ENCODE assay signal across 26 mouse cellular contexts in genomic region chr6:4703908-4704307, GRCm38 (mm10). TPM values are rescaled to one million over a fixed set of nuclear protein-coding genes. Genes with fewer than 3 reads are reported as not detected.
A peak's percentile ranks its signal among the peaks of the same experiment; 100 is the strongest.
DNase-seq lines count a peak whose midpoint lies in the region; ATAC-seq and TF ChIP-seq lines count a peak whose summit lies in the region.
"Had no signal": no experiment of that assay in that cellular context is flagged by ENCODE, and none has a peak within 500 bp of the region (broad histone marks: within the 10 kb centered on the region; RNA-seq: fewer than 3 reads in every experiment).

No protein-coding gene starts in this region.

- 0 out of 2 replicates have a peak overlapping the region, but pooled peaks have one; percentile 12 for H3K27ac ChIP-seq in heart, embryonic 12.5 days (ENCODE audit: poor library complexity, severe bottlenecking)
- H3K27ac ChIP-seq in lung, embryonic 14.5 days (ENCODE audit: low read depth) = peak overlapping the region; percentile 10; the same call in 1 of the 2 replicates
- H3K27ac ChIP-seq in lung, embryonic 16.5 days (ENCODE audit: low read length) = no peak overlapping the region
- H3K27ac ChIP-seq: embryonic facial prominence, embryonic 12.5 days; embryonic facial prominence, embryonic 15.5 days; forebrain, embryonic 10.5 days; forebrain, embryonic 12.5 days had no signal

- no peak overlapping the region for H3K9ac ChIP-seq in heart, embryonic 12.5 days
- H3K9ac ChIP-seq in lung, embryonic 14.5 days = no peak overlapping the region
- no peak overlapping the region for H3K9ac ChIP-seq in lung, embryonic 16.5 days (ENCODE audit: low read length)
- H3K9ac ChIP-seq: embryonic facial prominence, embryonic 12.5 days; embryonic facial prominence, embryonic 15.5 days; forebrain, embryonic 12.5 days had no signal

- no peak for TF ChIP-seq CTCF in lung, embryonic 14.5 days (IDR thresholded peaks at IDR 0.05; ENCODE audit: low read depth)

- no peak overlapping the region for H3ac ChIP-seq in myocyte (ENCODE audit: control insufficient read depth, insufficient read length)

- no peak for ATAC-seq in heart, embryonic 12.5 days (ENCODE audit: insufficient number of reproducible peaks, low FRiP score)
- peak; percentile 91 for ATAC-seq in lung, embryonic 14.5 days (ENCODE audit: insufficient read depth)
- peak; percentile 79 for ATAC-seq in lung, embryonic 16.5 days (ENCODE audit: low read depth)
- no peak for ATAC-seq in granulocyte monocyte progenitor cell, adult 5-6 weeks (replicated peaks; ENCODE audit: poor library complexity, severe bottlenecking)
- ATAC-seq: forebrain, embryonic 14.5 days; forebrain, embryonic 16.5 days had no signal

- DNase-seq in heart, postnatal 4 days = no peak
- peak; percentile 81 for DNase-seq in lung, embryonic 14.5 days
- no peak for DNase-seq in lung, postnatal 10 days
- no peak for DNase-seq in lung, postnatal 25 days (ENCODE audit: low spot score)
- DNase-seq: adrenal gland, adult 2 months; adrenal gland, postnatal 10 days; adrenal gland, postnatal 25 days; cerebellum, adult 11 months; cerebellum, adult 18-20 months; cerebellum, adult 8-10 months; cerebellum, adult 9-11 months; cerebellum, postnatal 14 days; cerebellum, postnatal 36 days; embryo, embryonic 11 days had no signal

- TF ChIP-seq POLR2A in myocyte (IDR thresholded peaks at IDR 0.05; ENCODE audit: insufficient read length, low read depth) = no peak

- H3K79me2 ChIP-seq in myocyte (ENCODE audit: control insufficient read depth, insufficient read depth) = no peaks in the 10 kb centered on the region

- H3K27me3 ChIP-seq in heart, embryonic 12.5 days (replicated peaks) = no peaks in the 10 kb centered on the region
- no peaks in the 10 kb centered on the region for H3K27me3 ChIP-seq in lung, embryonic 14.5 days (ENCODE audit: insufficient read depth, low read length)
- no peaks in the 10 kb centered on the region for H3K27me3 ChIP-seq in lung, embryonic 16.5 days (ENCODE audit: control insufficient read depth, insufficient read depth, low read depth, low read length)
- H3K27me3 ChIP-seq in myocyte (ENCODE audit: control insufficient read depth, insufficient read depth, insufficient read length) = no peaks in the 10 kb centered on the region
- H3K27me3 ChIP-seq: embryonic facial prominence, embryonic 12.5 days; embryonic facial prominence, embryonic 15.5 days; forebrain, embryonic 12.5 days had no signal

- H3K36me3 ChIP-seq in heart, embryonic 12.5 days = peaks cover 15% of the 10 kb centered on the region
- H3K36me3 ChIP-seq in lung, embryonic 14.5 days (ENCODE audit: insufficient read depth) = no peaks in the 10 kb centered on the region
- H3K36me3 ChIP-seq in lung, embryonic 16.5 days (ENCODE audit: control insufficient read depth, insufficient read depth, low read length) = peaks cover 3% of the 10 kb centered on the region; the same call in 1 of the 2 replicates
- no peaks in the 10 kb centered on the region for H3K36me3 ChIP-seq in myocyte (ENCODE audit: control insufficient read depth, insufficient read depth)

- H3K9me3 ChIP-seq in heart, embryonic 12.5 days (replicated peaks) = no peaks in the 10 kb centered on the region
- H3K9me3 ChIP-seq in lung, embryonic 14.5 days (ENCODE audit: low read depth, low read length) = no peaks in the 10 kb centered on the region
- no peaks in the 10 kb centered on the region for H3K9me3 ChIP-seq in lung, embryonic 16.5 days (ENCODE audit: control insufficient read depth, low read length)
- H3K9me3 ChIP-seq: embryonic facial prominence, embryonic 12.5 days; embryonic facial prominence, embryonic 15.5 days; forebrain, embryonic 10.5 days; forebrain, embryonic 12.5 days had no signal

- no peak overlapping the region for H3K4me2 ChIP-seq in heart, embryonic 12.5 days
- no peak overlapping the region for H3K4me2 ChIP-seq in lung, embryonic 14.5 days
- no peak overlapping the region for H3K4me2 ChIP-seq in lung, embryonic 16.5 days (ENCODE audit: low read depth, low read length)
- peak overlapping the region; percentile 1 for H3K4me2 ChIP-seq in myocyte (ENCODE audit: low read depth)
- H3K4me2 ChIP-seq: embryonic facial prominence, embryonic 12.5 days; embryonic facial prominence, embryonic 15.5 days; forebrain, embryonic 12.5 days had no signal

- H3K4me3 ChIP-seq in heart, embryonic 12.5 days = no peak overlapping the region
- no peak overlapping the region for H3K4me3 ChIP-seq in lung, embryonic 14.5 days (ENCODE audit: low read depth, low read length)
- no peak overlapping the region for H3K4me3 ChIP-seq in lung, embryonic 16.5 days (ENCODE audit: low read length)
- no peak overlapping the region for H3K4me3 ChIP-seq in myocyte
- H3K4me3 ChIP-seq: embryonic facial prominence, embryonic 12.5 days; embryonic facial prominence, embryonic 15.5 days; erythroblast, embryonic 14.5 days; forebrain, embryonic 10.5 days; forebrain, embryonic 12.5 days had no signal

- WGBS in heart, embryonic 12.5 days = 62% methylated on average over 7 of the region's 7 CpGs
- 34% methylated on average over 7 of the region's 7 CpGs for WGBS in lung, embryonic 14.5 days
- WGBS in lung, embryonic 16.5 days = 42% methylated on average over 7 of the region's 7 CpGs

- peaks cover 32% of the 10 kb centered on the region for H3K4me1 ChIP-seq in heart, embryonic 12.5 days (replicated peaks)
- no peaks in the 10 kb centered on the region for H3K4me1 ChIP-seq in lung, embryonic 14.5 days (ENCODE audit: insufficient read depth)
- H3K4me1 ChIP-seq in lung, embryonic 16.5 days (replicated peaks; ENCODE audit: control insufficient read depth, insufficient read depth, low read length) = peaks cover 2% of the 10 kb centered on the region; the same call in 1 of the 2 replicates
- H3K4me1 ChIP-seq: embryonic facial prominence, embryonic 12.5 days; embryonic facial prominence, embryonic 15.5 days; forebrain, embryonic 10.5 days; forebrain, embryonic 12.5 days had no signal

TF ChIP-seq in myocyte, 11 proteins besides CTCF, POLR2A, EP300 and RAD21:
- TF ChIP-seq MYOG (IDR thresholded peaks at IDR 0.05; ENCODE audit: control insufficient read depth in 1 of 3, insufficient read depth in 1 of 3, insufficient read length in 2 of 3, low read depth in 2 of 3) = no peak
- TF ChIP-seq MAX (IDR thresholded peaks at IDR 0.05; ENCODE audit: low read depth) = no peak
- no peak for TF ChIP-seq E2F4 (IDR thresholded peaks at IDR 0.05; ENCODE audit: insufficient read depth)
- no peak for TF ChIP-seq USF1 (IDR thresholded peaks at IDR 0.05; ENCODE audit: low read depth)
- TF ChIP-seq CEBPB (IDR thresholded peaks at IDR 0.05; ENCODE audit: insufficient read depth, poor library complexity, severe bottlenecking) = no peak
- no peak for TF ChIP-seq MYOD1 (IDR thresholded peaks at IDR 0.05; ENCODE audit: control insufficient read depth in 1 of 3, insufficient read length in 2 of 3, low read depth in 2 of 3)
- no peak for TF ChIP-seq REST (IDR thresholded peaks at IDR 0.05; ENCODE audit: insufficient read depth, insufficient read length)
- no peak for TF ChIP-seq SRF (IDR thresholded peaks at IDR 0.05; ENCODE audit: control insufficient read depth, insufficient read length, low read depth)
- no peak for TF ChIP-seq POLR2AphosphoS2 (IDR thresholded peaks at IDR 0.05; ENCODE audit: insufficient read length, low read depth)
- TF ChIP-seq TCF3 (IDR thresholded peaks at IDR 0.05; ENCODE audit: insufficient read length, low read depth) = no peak
- no peak for TF ChIP-seq TCF12 (IDR thresholded peaks at IDR 0.05; ENCODE audit: insufficient read depth, poor library complexity, severe bottlenecking)

RNA-seq across cellular contexts. Expression of gene Sgce, which starts 43.1 kb away (rescaled TPM):
- 60.6 and 62.2 TPM in 2 replicates for polyA plus RNA-seq in heart, embryonic 12.5 days (2016; fragmentation: Nextera tagmentation; extraction: Ambion mirVana)
- 10 to 100 TPM; 45.5 to 48.0 TPM for total RNA-seq in heart, postnatal 4 days (2021)
- polyA plus RNA-seq in lung, embryonic 14.5 days (2014; fragmentation: Nextera tagmentation; extraction: Ambion mirVana) = 49.9 and 52.7 TPM in 2 replicates
- 75.6 and 78.0 TPM in 2 replicates for polyA plus RNA-seq in lung, embryonic 16.5 days (2015; fragmentation: Nextera tagmentation; extraction: Ambion mirVana)
- polyA plus RNA-seq in myocyte (2012; fragmentation: generic; extraction: Trizol) = 16.8 TPM
- total RNA-seq in granulocyte monocyte progenitor cell, adult 5-6 weeks (2014; fragmentation: Nextera tagmentation) = not detected in 2 replicates
- 1.0 and 2.3 TPM in 2 replicates for total RNA-seq in granulocyte monocyte progenitor cell, adult 5-6 weeks (2017)
- total RNA-seq: MEL had no signal
- polyA plus RNA-seq: erythroblast, embryonic 14.5 days had no signal

RNA-seq across cellular contexts. Expression of gene Peg10, which starts 43.2 kb away (rescaled TPM):
- polyA plus RNA-seq in heart, embryonic 12.5 days (2016; fragmentation: Nextera tagmentation; extraction: Ambion mirVana) = 4.1 and 4.2 TPM in 2 replicates
- total RNA-seq in heart, postnatal 4 days (2021) = 10 to 100 TPM in 1 of 2 experiments, 1 to 10 TPM in 1; 9.1 to 10.3 TPM
- 4.0 and 4.3 TPM in 2 replicates for polyA plus RNA-seq in lung, embryonic 14.5 days (2014; fragmentation: Nextera tagmentation; extraction: Ambion mirVana)
- polyA plus RNA-seq in lung, embryonic 16.5 days (2015; fragmentation: Nextera tagmentation; extraction: Ambion mirVana) = 1.6 and 1.9 TPM in 2 replicates
- polyA plus RNA-seq in myocyte (2012; fragmentation: generic; extraction: Trizol) = 2.6 TPM
- not detected in 2 replicates for total RNA-seq in granulocyte monocyte progenitor cell, adult 5-6 weeks (2014; fragmentation: Nextera tagmentation)
- 0.04 and 0.15 TPM in 2 replicates for total RNA-seq in granulocyte monocyte progenitor cell, adult 5-6 weeks (2017)
- total RNA-seq: MEL had no signal

Comparison
In these comparisons a context has a peak if more than half of its experiments do, and no peak if none do; other contexts are left out.
1. ATAC-seq: peak in lung, embryonic 14.5 days (single experiment) and lung, embryonic 16.5 days (single experiment); none in heart, embryonic 12.5 days (single experiment) and granulocyte monocyte progenitor cell, adult 5-6 weeks (single experiment).